Mouse (Mus musculus) CD4-positive naive resting alpha-beta T cell, adult 76 days (primary cell): ENCODE results near the gene Wdfy4. TPM values are rescaled to one million over a fixed set of nuclear protein-coding genes. Genes with fewer than 3 reads are reported as not detected.

Source experiments
- total RNA-seq: library from RNA; stranded (reverse); gene quantifications from one replicate; pipeline ENCODE4 v1.2.4, GENCODE M21; 2023

Gene Wdfy4
- total RNA-seq = 48.5 TPM

DNA sequence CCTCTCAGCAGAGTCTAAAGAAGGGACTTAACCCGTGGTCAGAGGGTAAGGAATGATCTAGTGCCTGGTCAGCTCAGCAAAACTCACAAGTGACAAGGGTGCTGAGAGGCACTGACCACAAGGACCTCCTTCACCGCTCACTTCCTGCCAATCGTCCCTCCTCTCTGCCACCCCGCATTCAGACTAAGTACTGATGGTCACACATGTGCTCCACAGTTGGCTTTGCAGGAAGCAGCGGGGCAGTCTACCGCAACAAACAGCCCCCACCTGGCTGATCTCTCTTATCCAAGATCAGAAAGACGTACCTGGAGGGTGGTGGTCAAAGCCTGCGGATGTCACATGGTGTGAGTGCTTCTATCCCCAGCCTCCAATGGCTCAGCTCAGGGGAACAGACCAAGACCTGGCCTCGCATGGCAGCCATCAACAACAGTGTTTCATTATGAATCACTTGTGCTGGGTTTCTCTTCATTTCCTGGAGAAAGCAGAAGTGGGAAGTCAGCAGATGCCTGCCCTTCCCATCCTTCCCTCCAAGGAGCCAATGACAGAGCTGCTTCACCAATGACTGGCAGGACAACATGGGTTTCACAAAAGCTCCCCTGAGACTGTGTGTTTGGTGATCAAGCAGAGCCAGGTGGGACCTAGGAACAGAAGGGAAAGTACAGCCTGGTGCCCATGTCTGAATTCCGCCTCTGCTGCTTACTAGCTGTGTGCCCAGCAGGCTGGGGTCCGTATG is at the start of gene Wdfy4:
Wdfy4 (minus strand) TSS at position 441 of the 733 bp plus-strand sequence.

DNA sequence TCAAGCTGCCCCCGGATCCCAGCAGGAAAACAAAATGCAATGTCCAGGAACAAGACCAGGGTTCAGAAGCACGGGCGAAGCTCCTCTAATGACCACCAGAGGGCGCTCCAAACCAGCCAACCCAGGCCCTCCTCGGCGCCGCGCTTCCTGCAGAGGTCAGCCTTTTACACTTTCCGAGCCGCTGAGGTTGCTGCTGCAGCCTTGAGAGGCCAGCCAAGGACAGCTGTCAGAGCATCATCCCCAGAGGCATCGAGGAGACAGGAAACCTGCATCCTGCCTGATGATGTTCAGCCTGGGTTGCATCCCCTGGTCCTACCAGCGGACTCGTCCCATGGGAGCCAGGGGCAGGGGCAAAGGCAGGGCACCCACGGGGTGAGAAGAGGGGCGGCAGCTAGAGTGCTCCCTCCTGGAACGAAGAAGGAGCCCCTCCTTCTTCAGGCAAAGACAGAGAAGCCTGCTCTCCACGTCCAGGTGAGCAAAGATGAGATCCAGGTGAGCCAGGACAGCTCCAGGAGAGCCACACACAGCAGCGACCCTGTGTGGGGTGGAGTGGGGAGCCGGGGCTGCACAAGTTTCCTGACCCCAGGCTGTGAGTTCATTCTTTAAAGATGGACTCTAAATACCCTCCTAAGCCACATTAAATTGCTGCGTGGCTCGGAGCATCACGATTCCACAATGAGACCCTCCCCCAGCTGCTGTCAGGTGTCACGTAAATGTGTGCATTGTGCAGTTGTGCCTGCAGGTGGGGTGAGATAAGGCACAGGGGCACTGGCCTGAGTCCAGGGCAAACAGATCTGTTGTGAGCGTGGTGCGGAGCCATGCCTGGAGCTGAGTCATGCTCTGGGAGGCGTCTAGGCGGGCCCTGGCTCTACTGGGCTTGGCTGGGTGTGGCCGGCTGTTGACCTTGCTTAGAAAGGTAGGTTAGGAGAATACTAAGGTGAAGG is 28.8 kb upstream of the Wdfy4 start, which contains the start of gene Arhgap22:
Arhgap22 (plus strand) TSS at position 204 of the 944 bp plus-strand sequence.

DNA sequence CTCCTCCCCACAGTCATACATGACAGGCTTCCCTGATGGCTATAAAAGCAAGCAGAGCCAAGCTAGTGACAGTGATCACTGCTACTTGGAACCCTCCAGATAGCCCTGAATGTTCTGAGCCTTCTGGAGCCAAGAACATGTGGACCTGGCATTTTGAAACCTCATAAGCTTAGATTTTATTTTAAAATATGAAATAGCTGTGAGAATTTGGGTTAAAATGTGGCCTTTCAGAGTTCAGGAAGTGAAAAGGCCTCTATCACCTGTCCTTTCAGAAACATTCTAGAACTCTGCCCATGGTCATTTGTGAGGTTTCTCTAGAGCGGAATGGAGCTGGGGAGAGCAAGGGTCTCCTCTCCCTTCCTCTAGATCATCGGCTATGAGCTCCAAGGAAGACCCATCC is 194.2 kb downstream of the Wdfy4 start, which contains the start of gene Lrrc18:
Lrrc18 (plus strand) TSS at position 301 of the 400 bp plus-strand sequence.

Other genes with a start within 250 kb of the Wdfy4 start
- not detected for gene Lrrc18, start 194.1 kb downstream of the Wdfy4 start, total RNA-seq
- gene Arhgap22, start 28.5 kb upstream of the Wdfy4 start, total RNA-seq = not detected